Mouse (Mus musculus): ENCODE data around the gene Sucnr1.
A peak's percentile ranks its signal among the peaks of the same experiment; 100 is the strongest.
"Not testable (repeated sequence)": the region's sequence is repeated elsewhere in the genome, so short reads cannot be mapped to it uniquely, and the experiment has no call there.

Gene Sucnr1

GRCm38 (mm10) chr3:60081648-60082047 lies at the start of gene Sucnr1:
TSS of gene Sucnr1 (plus strand) at chr3:60081869.
- no peak for DNase-seq

DNA sequence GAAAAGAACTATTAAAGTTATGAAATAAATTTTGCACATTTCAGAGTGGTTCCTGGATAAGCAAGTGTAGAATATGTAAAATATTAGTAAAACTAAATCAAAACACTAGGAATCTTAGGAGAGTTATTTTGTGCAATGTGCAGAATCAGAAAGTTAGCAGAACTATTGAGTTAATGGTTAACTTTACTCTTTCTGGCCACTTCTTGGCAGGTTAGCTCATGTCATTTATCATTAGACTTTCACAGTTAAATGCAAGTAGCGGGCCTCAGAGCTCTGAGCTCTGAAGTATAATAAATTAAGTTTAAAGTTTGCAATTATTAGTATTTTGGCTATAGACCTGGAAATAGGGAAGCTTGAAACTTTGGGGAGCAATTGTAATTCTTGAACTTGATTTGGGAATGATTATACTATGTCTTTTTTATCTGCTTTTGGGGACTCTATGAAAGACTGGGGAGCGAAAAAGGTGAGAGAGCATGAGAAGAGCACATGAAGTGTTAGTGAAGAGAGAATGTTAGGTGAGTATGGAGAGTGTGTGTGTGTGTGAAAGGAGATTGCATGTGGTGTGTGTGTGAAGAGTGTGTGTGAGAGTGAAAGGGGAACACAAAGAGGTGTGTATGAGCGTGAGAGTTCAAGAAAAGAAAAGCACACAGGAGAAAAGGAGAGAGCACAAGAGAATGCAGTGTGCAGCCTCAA lies 35.3 kb upstream of the Sucnr1 start:
- DNase-seq: no peak

DNA sequence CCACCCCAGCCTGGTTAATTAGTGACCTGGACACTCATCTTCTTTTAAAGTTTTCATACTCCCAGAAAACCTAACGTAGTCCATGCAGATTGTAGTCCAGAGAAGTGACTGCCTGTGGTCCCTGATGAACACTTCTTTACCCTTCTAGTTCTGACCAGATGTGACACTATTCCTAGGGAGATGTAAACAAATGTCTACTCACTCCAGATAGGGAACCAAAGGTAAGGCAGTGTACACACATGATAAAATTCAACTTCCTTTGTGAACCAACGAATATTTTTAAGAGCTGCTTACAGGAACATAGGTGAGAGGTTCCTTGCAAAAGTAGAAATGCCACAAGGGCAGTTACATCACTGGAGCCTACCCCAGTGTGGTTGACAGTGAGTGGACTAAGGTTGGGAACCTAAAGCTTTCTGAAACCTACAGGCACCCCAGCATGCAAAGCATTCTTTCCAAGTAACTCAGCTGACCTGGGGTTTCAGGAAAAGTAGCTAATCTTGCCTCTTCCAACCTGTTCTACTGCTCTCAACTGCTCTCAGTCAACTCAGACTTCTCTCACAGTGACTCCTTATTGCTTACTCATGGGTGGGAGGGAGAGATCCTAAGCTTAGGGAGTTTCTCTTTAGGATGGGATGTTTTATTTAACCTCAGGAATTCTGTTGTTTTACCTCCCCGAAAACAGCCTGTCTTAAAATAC lies 28.3 kb upstream of the Sucnr1 start:
- DNase-seq: no peak

DNA sequence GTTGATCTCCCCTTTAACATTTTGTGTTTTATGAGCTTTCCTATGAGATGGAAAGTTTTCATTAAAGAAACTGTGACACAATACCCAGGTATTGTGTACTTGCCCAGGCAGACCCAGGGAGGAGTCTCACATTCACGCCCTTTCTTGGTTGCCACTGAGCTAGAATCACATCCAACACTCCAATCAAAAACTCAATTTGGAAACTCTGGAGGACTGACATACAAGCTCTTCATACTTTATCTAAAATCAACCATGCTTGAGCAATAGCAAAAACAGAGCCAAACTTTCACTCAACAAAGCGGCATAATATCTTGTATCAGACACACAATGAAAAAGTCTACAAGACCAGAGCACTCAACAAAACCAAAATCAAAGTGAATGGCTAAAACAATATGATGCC lies 27.7 kb upstream of the Sucnr1 start:
- no peak for DNase-seq

- DNase-seq: no peak
Observed at GRCm38 (mm10) chr3:60056451-60056850, 25.2 kb upstream of the Sucnr1 start.

- DNase-seq: no peak
Observed at GRCm38 (mm10) chr3:60057070-60057808, 24.4 kb upstream of the Sucnr1 start.

- DNase-seq: no peak
Observed at GRCm38 (mm10) chr3:60057809-60058082, 23.9 kb upstream of the Sucnr1 start.

- no peak for DNase-seq
Observed at GRCm38 (mm10) chr3:60078883-60079415, 2.7 kb upstream of the Sucnr1 start.

DNA sequence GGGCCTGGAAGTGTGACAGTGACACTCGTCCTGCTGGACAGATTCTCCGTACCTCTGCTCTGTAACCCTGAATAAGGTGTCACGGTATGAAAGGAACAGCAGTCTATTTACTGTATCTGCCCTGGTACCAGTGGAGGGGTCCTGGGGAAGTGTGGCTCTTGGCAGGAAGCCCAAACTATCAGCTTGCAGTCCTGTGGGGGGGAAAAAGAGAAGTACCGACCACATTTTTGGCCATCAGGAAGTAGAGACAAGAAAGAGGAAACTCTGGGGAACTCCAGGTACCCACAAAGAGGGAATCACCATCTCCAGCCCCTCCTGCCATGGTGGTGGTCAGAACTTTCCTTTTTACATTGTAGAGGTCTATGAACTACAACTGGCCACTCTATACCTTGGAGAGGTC lies 1.1 kb upstream of the Sucnr1 start:
- peak; percentile 4 for DNase-seq

DNA sequence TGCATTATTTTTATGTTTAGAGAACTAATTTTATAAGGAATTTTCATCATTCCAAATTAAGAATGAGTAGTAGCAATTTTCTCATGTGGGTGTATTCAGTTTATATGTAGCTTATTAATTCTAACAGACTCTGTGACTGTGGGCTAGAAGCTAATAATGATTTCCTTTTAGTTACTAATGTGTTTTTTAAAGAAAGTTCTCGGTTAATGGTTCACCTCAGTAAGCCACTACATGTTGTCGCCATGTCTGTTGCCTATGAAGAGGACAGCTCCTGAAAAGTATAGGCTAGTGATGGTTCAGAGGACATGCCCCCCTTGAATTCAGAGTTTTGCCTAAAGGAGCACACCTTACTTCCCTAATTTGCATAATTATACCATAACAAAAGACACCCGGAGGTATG lies 1.1 kb downstream of the Sucnr1 start:
- no peak for DNase-seq

GRCm38 (mm10) chr3:60085729-60086128 lies 4.1 kb downstream of the Sucnr1 start:
- no peak for DNase-seq

- DNase-seq: no peak
Observed at GRCm38 (mm10) chr3:60091321-60091720, 9.7 kb downstream of the Sucnr1 start.

- no peak for DNase-seq
Observed at GRCm38 (mm10) chr3:60094386-60095156, 12.9 kb downstream of the Sucnr1 start.

DNA sequence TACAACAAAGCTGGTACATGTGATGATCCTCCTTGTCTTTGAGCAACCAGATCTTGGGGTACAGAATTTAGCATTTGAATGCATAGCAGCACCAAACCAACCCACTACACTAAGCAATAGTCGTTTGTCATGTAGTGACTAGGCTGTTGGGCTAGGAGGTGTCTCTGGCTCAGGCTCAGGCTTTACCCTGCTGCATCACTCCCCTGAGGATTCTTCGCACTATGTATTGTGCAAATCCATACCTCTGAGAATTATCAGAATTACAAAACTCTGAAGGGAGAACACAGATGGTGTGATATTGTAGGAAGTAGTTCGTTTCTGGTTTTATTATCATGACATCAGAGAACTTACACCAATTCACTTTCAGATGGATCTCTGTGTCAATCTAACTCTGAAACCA lies 15.3 kb downstream of the Sucnr1 start:
- DNase-seq: no peak

- DNase-seq: no peak
Observed at GRCm38 (mm10) chr3:60097485-60097884, 15.8 kb downstream of the Sucnr1 start.

DNA sequence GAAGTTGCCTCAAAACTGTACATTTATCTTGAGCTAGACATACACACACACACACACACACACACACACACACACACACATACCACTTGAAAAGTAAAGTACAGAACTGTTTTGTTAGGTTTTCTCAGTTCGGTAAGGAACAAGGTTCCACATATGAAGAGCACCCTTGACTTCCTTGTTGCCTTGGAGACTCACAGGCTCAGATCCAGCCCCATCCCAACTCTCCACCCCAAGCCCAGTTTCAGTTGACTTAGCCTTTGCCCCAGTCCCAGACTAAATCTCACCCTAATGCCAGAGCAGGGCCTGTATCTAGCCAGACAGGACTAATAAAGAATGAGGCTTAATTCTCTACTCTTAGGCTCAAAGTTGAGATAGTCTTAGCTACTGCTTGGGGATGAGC lies 16.9 kb downstream of the Sucnr1 start:
- DNase-seq: no peak

DNA sequence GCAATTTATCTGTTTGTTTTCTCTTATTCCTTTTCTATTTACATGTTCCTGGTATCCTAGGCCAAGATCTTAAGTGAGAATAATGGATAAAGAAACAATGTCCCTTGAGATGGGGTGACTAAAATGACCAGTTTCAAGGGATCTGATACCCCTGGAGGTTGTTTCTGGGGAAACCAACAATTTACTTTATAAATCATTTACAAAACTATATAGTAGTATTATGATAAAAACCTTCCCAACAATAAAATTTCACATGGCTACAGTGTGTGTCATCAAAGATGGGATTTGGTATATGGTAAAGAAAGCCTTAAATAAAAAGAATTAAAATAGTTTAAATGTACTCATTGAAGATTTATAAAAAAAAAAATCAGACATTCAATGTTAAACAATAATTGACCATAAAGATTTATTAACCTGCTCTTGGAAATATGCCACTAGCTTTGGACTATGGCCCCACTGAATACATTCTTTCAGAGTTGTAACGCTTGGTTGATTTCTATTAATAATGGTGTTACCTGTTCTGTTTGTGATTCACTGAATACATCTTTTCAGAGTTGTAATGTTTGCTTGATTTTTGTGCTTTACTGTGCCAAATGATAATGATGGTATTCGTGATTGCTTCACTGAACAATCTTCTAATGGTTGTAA lies 22.9 kb downstream of the Sucnr1 start:
- no peak for DNase-seq

DNA sequence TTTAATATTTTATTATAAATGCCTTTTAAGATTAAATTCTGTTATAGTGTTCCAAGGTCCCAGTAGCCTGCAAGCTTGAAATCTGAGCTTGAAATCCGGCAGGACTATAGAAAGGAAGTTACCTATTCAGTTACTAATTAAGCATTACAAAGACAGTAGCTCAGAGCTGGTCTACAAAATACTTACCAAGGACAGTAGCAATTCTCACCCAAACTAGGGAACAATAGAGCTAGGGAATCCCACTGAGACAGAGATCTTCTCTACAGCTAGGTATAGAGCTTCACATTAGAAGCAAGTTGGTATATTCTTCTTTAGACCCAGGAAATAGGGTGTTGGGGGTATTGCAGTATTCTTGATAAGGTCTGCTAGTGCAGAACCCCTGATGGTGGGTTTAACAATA lies 24.8 kb downstream of the Sucnr1 start:
- DNase-seq: not testable (repeated sequence)

DNA sequence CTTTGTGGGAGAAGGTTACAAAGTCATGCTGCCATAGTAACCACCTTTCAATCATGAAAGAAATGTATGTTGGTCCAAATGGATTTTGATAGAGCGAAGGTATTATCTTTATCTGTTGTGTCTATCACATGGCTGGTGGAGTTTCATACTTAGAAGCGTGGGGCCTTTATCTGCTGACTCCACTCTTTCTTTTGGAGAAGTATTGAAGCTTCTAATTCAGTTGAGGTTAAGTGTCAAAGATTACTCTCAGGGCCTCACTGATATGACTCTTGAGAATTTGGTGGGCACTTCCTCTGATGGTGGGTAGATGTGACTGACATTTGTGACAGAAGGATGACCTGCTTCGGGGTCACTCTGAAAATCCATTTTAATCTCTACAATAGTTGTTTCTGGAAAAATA lies 26.1 kb downstream of the Sucnr1 start:
- no peak for DNase-seq

- no peak for DNase-seq
Observed at GRCm38 (mm10) chr3:60108815-60109214, 27.1 kb downstream of the Sucnr1 start.

GRCm38 (mm10) chr3:60111135-60111710 lies 29.6 kb downstream of the Sucnr1 start:
- DNase-seq: no peak
